Mouse (Mus musculus) bone marrow, adult 2 months (tissue): Measurements from ENCODE around the gene Itga3.

ENCODE experiments used
- CTCF ChIP-seq: fragments of 200-500 bp; IDR thresholded peaks from 2 replicates; pipeline ENCODE4 v1.5.1; 2011; ENCODE audit warnings: low read length, control low read depth; ENCODE audit not compliant: control insufficient read depth, insufficient read depth
- POLR2A ChIP-seq: fragments of 200-500 bp; IDR thresholded peaks from 2 replicates; pipeline ENCODE4 v1.6.1; 2011; ENCODE audit warnings: low read depth, mild to moderate bottlenecking, control low read depth, low read length, borderline replicate concordance; ENCODE audit not compliant: control insufficient read depth

DNA sequence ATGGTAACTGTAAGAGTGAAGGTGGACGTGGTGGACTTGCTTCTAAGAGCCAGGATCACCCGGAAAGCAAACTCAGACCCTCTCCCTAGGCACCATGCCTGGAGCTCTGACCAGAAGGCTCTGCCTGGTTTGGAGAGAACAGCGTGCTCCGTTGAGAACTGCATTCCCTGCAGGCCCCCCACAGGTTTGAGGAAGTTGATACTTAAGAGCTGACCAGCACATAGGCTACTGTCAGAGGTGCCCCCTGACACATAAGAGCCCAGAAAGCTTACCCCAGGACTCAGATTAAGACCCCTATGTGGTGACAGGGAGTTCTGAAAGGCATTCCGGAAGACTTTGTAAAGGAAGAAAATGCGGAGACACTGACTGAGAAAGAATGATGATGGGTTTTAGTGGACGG, 11.7 kb upstream of the Itga3 start:
- TF ChIP-seq CTCF (no peak), POLR2A (no peak)
